Mouse (Mus musculus) lung, adult 2 months (tissue): ENCODE results near the gene Gsdma. TPM values are rescaled to one million over a fixed set of nuclear protein-coding genes. Genes with fewer than 3 reads are reported as not detected.
"Not testable (repeated sequence)": the region's sequence is repeated elsewhere in the genome, so short reads cannot be mapped to it uniquely, and the experiment has no call there.

ENCODE experiments used
- DNase-seq: peaks from one replicate; pipeline ENCODE4 v3.0.0; 2022
- H3K4me1 ChIP-seq: fragments of 200-500 bp; 2 replicates; pipeline ENCODE4 v1.6.1; 2011; ENCODE audit warnings: low read length; ENCODE audit not compliant: control insufficient read depth, insufficient read depth
- H3K4me3 ChIP-seq: fragments of 200-500 bp; replicated peaks from 2 replicates; pipeline ENCODE3; 2011; ENCODE audit warnings: low read depth, mild to moderate bottlenecking, control low read depth, low read length; ENCODE audit errors: extremely low read depth
- CTCF ChIP-seq: fragments of 200-500 bp; IDR thresholded peaks from 2 replicates; pipeline ENCODE4 v1.5.1; 2011; ENCODE audit warnings: mild to moderate bottlenecking, low read length, control low read depth; ENCODE audit not compliant: insufficient read depth
- POLR2A ChIP-seq: fragments of 200-500 bp; IDR thresholded peaks from 2 replicates; pipeline ENCODE4 v1.6.1; 2011; ENCODE audit warnings: low read depth, mild to moderate bottlenecking, control low read depth, low read length, borderline replicate concordance; ENCODE audit errors: extremely low read depth
- WGBS: fragments of 180-500 bp; shearing (Covaris S2); methylation state at CpG from one replicate; pipeline ENCODE4 v1.1.7; 2018; 5-methylcytosine and 5-hydroxymethylcytosine counted together
- polyA plus RNA-seq: library from polyadenylated mRNA; depleted of rRNA; stranded (reverse); fragments of >200 nt; gene quantifications from 2 replicates; pipeline ENCODE4 v1.2.3, GENCODE M21; 2012; rRNA removed

Gsdma gene
- 11.5 TPM in 1 of 2 replicates, not detected in the other for polyA plus RNA-seq

DNA sequence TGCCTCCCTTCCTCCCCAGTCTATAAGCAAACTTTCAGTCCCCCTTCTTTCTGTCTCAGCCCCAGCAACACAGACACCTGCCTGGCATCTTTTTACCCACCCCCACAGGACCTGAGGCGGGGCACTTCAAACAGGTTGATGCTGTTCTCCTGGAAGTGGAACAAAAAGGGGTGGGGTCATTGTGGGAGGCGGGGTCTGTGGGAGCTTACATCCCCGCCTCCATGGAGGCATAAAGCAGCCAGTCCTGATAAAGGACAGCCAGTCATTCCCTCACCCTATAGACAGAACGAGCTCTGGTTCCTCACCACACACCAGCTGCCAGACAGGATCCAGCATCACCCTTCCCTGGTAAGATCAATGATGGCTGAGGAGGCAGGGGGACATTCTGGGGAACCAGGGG, at the start of gene Gsdma:
Gene Gsdma, plus strand, starts transcription at position 261 of the 400 bp plus-strand sequence.
- 18% methylated on average over 4 of the region's 4 CpGs for WGBS

DNA sequence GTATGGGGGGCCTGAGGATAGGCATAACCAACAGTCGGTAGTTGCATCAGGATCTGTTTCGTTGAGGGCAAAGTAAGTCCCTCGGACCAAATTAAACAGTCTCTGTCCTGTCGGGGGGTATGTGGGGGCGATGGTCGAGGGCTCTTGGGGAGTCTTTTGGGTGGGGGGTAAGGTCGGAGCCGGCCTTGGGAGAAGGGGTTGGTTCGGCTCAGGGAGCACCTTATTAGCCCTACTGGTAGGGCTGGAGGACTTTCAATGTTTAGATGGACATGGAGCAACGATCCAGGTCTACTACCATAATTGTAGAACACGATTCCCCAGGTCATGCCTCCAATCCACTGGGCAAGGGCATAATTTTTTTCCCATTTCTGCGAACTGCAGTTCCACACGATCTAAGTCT, 43.4 kb upstream of the Gsdma start:
- no peak for TF ChIP-seq CTCF
- H3K4me3 ChIP-seq = no peak overlapping the region
- 92% methylated on average over 13 of the region's 13 CpGs for WGBS
- DNase-seq = no peak
- H3K4me1 ChIP-seq = no peaks in the 10 kb centered on the region

More for the DNA sequence above, at the start of gene Gsdma:
- Histone ChIP-seq H3K4me1 (no peaks in the 10 kb centered on the region), H3K4me3 (no peak within 1 kb of the TSS)
- no peak for TF ChIP-seq CTCF
- TF ChIP-seq POLR2A = no peak
- DNase-seq = no peak

DNA sequence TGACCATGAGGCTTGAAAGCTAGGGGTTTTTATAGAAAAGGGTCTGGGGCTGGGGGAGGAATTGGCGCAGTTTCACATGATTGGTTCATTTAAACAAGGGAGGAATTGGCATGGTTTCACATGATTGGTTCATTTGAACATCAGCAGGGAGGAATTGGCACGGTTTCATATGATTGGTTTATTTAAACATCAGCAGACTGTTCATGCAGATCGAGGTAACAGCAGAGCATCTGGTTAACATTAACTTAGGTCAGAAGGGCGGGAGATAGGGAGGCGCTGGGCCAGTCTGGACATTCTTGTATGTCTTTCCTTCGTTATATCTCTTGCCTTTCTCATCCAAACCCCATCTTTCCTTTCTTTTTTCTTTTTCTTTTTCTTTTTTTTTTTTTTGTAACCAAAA, 40.2 kb upstream of the Gsdma start:
- H3K4me3 ChIP-seq, DNase-seq, H3K4me1 ChIP-seq: not testable (repeated sequence)
- 70% methylated on average over 6 of the region's 6 CpGs for WGBS

DNA sequence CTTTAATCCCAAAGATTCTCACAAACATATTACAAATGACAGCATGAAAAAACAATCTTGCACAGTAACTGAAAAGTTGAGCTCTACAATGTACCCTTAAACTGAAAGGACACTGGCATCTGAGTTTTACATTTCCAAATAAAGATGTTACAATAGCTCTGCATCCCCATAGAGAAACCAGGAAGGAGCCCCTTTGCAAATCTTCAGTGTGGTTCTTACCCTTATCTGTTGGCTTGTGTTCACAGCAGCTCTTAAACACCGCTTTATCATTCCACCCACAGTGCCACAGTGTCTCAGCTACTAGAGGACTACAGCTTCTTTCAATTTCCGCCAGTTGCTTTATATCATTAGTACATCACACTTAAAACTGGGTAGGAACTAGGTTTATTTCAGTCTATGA, 39.8 kb upstream of the Gsdma start:
- 90% methylated on average over 2 of the region's 2 CpGs for WGBS
- H3K4me3 ChIP-seq, DNase-seq, H3K4me1 ChIP-seq: not testable (repeated sequence)

DNA sequence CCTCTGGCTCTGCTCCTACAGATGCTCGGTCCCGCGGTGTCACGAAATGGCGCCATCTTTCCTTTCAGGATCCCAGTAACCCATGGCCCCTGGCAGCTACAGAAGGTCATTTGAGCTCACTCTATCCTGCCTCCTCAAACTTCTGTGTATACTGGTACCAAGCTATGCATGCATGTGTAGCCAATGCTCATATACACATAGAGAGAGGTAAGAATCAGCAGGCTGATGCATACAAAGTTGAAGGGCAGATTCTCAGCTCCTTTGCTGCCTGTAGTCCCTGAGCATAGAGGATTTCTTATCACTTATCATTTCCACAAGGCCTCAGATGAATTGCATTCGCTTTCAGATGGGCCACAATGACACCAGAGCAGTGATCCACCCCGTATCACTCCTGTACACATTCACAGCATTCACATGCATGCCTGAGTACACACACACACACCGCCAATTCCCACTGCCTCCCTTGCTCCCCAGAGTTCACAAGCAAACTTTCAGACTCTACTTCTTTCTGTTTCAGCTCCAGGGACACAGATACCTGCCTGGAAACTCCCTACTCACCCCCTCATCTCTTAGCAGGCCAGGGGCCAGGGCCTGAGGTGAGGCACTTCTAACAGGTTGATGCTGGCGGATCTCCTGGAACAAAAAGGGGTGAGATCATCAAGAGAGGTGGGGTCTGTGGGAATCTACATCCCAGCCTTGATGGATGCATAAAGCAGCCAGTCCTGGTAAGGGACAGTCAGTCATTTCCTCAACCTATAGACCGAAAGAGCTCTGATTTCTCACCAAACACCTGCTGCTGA, 38.3 kb upstream of the Gsdma start, which contains the start of the genes Gm12355 and Gsdma3:
Gene Gm12355, minus strand, starts transcription at position 51 of the 800 bp plus-strand sequence.
Gene Gsdma3, plus strand, starts transcription at position 750 of the 800 bp plus-strand sequence.
- H3K4me3 ChIP-seq = no peak within 1 kb of the TSS
- no peak for DNase-seq
- TF ChIP-seq CTCF (no peak), POLR2A (no peak)
- no peaks in the 10 kb centered on the region for H3K4me1 ChIP-seq
- 90% methylated on average over 10 of the region's 10 CpGs for WGBS

DNA sequence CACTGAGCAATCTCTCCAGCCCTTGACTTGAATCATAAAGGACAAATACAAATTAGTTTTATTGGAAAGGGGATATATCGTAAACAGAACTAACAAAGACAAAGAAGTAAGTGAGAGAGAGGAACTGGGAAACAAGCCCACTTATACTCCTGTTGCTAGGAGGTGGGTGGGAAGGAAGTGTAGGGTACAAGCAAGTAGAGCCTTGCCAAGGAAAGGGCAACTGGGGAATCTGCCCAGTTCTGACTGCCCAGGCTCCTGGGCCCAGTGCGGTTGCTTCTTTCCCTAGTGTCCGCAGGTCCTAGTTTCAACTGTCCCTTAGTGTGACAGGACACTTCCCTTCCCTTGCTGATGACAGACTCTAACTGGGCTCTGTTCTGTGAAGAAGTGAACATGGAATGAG, 35.4 kb upstream of the Gsdma start:
- Histone ChIP-seq H3K4me3 (no peak overlapping the region), H3K4me1 (no peaks in the 10 kb centered on the region)
- 77% methylated on average over 3 of the region's 3 CpGs for WGBS
- DNase-seq = no peak
- TF ChIP-seq POLR2A = no peak
- TF ChIP-seq CTCF = no peak

DNA sequence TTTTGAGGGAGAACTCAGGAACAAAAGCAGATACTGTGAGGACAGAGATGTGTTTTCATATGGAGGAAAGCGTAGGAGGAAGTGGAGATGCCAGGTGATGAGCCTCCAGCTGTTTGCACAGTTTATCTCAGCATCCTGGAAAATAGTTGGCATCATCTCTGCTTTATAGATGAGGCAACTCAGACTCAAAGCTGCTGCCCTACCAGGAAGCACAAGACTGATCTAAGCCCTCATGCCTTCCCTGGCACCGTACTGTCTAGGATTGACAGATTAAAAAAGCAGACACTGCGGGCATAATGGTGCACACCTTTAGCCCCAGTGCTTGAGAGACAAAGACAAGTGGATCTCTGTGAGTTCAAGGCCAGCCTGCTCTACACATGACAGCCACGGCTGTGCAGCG, 33.5 kb upstream of the Gsdma start:
- H3K4me3 ChIP-seq = no peak overlapping the region
- no peaks in the 10 kb centered on the region for H3K4me1 ChIP-seq
- no peak for TF ChIP-seq POLR2A
- no peak for TF ChIP-seq CTCF
- DNase-seq = no peak
- 77% methylated on average over 5 of the region's 5 CpGs for WGBS

DNA sequence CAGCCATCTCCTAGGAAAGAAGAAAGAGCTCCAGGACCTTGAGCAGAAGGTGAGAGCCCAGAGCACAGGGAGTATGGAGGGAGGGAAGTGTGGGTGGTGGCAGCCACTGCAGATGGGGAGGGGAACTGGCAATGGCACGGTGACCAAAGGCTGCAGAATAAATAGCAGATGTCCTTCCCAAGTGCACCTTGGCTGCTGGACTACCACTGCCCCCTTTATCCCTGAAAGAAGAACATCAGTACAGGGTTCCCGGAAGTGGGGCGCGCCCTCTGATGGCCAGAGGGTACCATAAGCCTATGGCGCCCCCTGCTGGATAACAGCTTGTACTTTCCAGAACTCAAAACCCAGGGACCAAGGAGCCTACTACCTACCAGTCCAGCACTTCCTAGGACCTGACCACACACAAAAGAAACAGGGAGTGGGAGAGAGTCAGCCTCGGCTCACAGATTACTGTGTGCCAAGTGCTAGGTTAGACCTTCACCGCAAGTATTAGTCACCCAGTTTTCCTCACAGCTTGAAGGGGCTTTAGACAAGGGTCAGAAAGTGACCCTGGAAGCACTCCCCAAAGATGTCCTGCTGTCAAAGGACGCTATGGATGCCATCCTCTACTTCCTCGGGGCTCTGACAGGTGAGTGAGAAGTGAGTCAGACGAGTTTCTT, 28.7 kb upstream of the Gsdma start:
- 26% methylated on average over 10 of the region's 10 CpGs for WGBS
- not testable (repeated sequence) for H3K4me1 ChIP-seq, H3K4me3 ChIP-seq
- DNase-seq = peak; percentile 6

DNA sequence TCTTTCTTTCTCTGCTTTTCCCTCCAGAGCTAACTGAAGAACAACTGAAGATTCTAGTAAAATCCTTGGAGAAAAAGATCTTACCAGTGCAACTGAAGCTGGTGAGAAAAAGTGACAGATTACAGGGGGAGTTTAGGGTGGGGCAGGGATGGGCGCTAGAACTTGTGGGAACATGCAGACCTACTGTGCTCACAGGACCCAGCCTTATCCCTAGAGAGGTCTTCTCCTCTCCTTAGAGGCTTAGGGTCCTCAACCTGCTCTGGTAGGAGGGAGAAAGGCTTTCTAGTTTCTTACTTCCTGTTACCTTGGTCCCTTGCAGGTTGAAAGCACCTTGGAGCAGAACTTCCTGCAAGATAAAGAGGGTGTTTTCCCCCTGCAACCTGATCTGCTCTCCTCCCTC, 26.6 kb upstream of the Gsdma start:
- TF ChIP-seq CTCF (no peak), POLR2A (no peak)
- Histone ChIP-seq H3K4me3 (no peak overlapping the region), H3K4me1 (no peaks in the 10 kb centered on the region)
- no peak for DNase-seq
- WGBS = 77% methylated on average over 1 of the region's 1 CpGs

DNA sequence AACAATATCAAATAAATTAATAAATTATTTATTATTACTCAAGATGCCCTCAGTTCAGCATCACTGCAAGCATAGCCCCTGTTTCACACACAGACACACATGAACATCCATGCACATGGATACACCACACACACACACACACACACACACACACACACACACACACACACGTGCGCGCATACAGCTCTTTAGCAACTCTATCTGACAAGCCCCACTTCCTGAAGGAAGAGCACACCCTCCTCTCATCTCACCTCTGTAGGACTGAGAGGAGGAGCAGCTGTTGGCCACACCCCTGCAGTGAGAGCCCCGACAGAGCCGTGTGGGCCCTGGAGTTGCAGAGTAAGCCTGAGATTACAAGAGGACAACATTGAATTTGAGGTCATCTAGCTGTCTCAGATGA, 24.1 kb upstream of the Gsdma start:
- DNase-seq = no peak
- Histone ChIP-seq H3K4me1 (no peaks in the 10 kb centered on the region), H3K4me3 (no peak overlapping the region)
- WGBS = 41% methylated on average over 5 of the region's 5 CpGs
- no peak for TF ChIP-seq POLR2A
- no peak for TF ChIP-seq CTCF
